Mouse (Mus musculus) brain, embryonic 14.5 days (tissue): Measurements from ENCODE around the gene AI661453. TPM values are rescaled to one million over a fixed set of nuclear protein-coding genes. Genes with fewer than 3 reads are reported as not detected.

Experiments
- DNase-seq: peaks from one replicate; pipeline ENCODE4 v3.0.0-alpha.2; 2011; ENCODE audit warnings: low read depth
- CTCF ChIP-seq: fragments of 200-500 bp; IDR thresholded peaks from 2 replicates; pipeline ENCODE4 v1.5.1; 2012; ENCODE audit warnings: inconsistent platforms, mild to moderate bottlenecking, moderate library complexity, borderline replicate concordance; ENCODE audit not compliant: insufficient read depth, insufficient read length; ENCODE audit errors: extremely low read depth
- POLR2A ChIP-seq: fragments of 200-500 bp; IDR thresholded peaks from 2 replicates; pipeline ENCODE4 v1.6.1; 2012; ENCODE audit warnings: mild to moderate bottlenecking, inconsistent platforms, borderline replicate concordance; ENCODE audit not compliant: poor library complexity, insufficient read depth, insufficient read length, severe bottlenecking; ENCODE audit errors: extremely low read depth
- polyA plus RNA-seq: library from polyadenylated mRNA; depleted of rRNA; stranded (reverse); fragments of >200 nt; gene quantifications from 2 replicates; pipeline ENCODE4 v1.2.3, GENCODE M21; 2012; rRNA removed

AI661453 gene
- polyA plus RNA-seq, 1 experiment = 0.85 TPM

- DNase-seq = no peak
- TF ChIP-seq CTCF = no peak
- TF ChIP-seq POLR2A = no peak
Observed at GRCm38 (mm10) chr17:47512956-47513775, 76.8 kb downstream of the AI661453 start.

GRCm38 (mm10) chr17:47515180-47515844 is 78.9 kb downstream of the AI661453 start:
- no peak for DNase-seq
- TF ChIP-seq CTCF (no peak), POLR2A (no peak)

GRCm38 (mm10) chr17:47516232-47516631 is 79.8 kb downstream of the AI661453 start:
- TF ChIP-seq CTCF = peak; percentile 6; the same call in 1 of the 2 replicates
- TF ChIP-seq POLR2A = no peak
- DNase-seq = no peak

GRCm38 (mm10) chr17:47518205-47518604 is 81.8 kb downstream of the AI661453 start:
- DNase-seq = peak; percentile 53
- TF ChIP-seq CTCF (no peak), POLR2A (no peak)

Other genes starting within 250 kb of the AI661453 start
- gene Mrps10, start 67.7 kb upstream of the AI661453 start, polyA plus RNA-seq = 46.2 and 47.5 TPM in 2 replicates
- gene Guca1b, start 51.2 kb upstream of the AI661453 start, polyA plus RNA-seq = 1.2 TPM in 2 replicates
- 0.43 and 0.83 TPM in 2 replicates for gene Guca1a, start 36.0 kb upstream of the AI661453 start, polyA plus RNA-seq
- gene 1700001C19Rik, start 761 bp downstream of the AI661453 start, polyA plus RNA-seq = 0.41 and 0.53 TPM in 2 replicates
- gene Taf8, start 65.7 kb downstream of the AI661453 start, polyA plus RNA-seq = 34.2 and 44.1 TPM in 2 replicates
- 59.7 and 68.5 TPM in 2 replicates for gene Ccnd3, start 68.4 kb downstream of the AI661453 start, polyA plus RNA-seq
- gene Bysl, start 174.9 kb downstream of the AI661453 start, polyA plus RNA-seq = 27.1 and 31.1 TPM in 2 replicates
- gene Med20, start 175.0 kb downstream of the AI661453 start, polyA plus RNA-seq = 43.1 and 59.0 TPM in 2 replicates
- gene Gm20517, start 175.0 kb downstream of the AI661453 start, polyA plus RNA-seq = 1.7 and 2.6 TPM in 2 replicates
- 32.8 and 36.9 TPM in 2 replicates for gene Usp49, start 194.1 kb downstream of the AI661453 start, polyA plus RNA-seq